Mouse (Mus musculus) splenic B cell, adult 2 months (primary cell): ENCODE results near the gene Smagp.

Experiments used
- DNase-seq: peaks from one replicate; pipeline ENCODE4 v3.0.0-alpha.2; 2011; ENCODE audit warnings: low read depth, low spot score
- H3K27me3 ChIP-seq: 2 replicates; pipeline ENCODE4 v1.6.1; 2012; ENCODE audit warnings: mild to moderate bottlenecking, low read length, moderate library complexity, mixed read lengths; ENCODE audit not compliant: control insufficient read depth, poor library complexity, insufficient read depth, severe bottlenecking
- H3K36me3 ChIP-seq: 2 replicates; pipeline ENCODE4 v1.6.1; 2012; ENCODE audit warnings: mild to moderate bottlenecking, low read length, moderate library complexity, mixed read lengths; ENCODE audit not compliant: control insufficient read depth, poor library complexity, insufficient read depth, severe bottlenecking

The Smagp gene

DNA sequence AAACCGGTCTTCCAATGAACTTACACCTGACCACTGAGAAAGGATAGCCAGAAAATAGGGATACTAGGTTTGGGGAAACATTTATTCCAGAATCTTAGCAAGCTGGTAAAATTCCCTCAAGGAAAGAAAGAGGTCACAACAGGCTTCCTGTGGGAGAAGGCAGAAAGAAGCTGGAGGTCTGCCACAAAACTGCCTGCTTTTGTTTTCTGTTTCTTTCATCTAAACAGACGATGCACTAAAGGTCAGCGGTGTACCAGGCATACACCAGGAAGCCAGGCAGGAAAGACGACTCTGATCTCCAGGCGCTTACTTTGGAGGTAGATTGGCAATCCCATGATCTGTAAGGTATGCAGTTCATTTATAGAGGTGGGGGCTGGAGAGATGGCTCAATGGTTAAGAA is 34.1 kb upstream of the Smagp start:
- Histone ChIP-seq H3K27me3 (no peaks in the 10 kb centered on the region), H3K36me3 (no peaks in the 10 kb centered on the region)
- no peak for DNase-seq

DNA sequence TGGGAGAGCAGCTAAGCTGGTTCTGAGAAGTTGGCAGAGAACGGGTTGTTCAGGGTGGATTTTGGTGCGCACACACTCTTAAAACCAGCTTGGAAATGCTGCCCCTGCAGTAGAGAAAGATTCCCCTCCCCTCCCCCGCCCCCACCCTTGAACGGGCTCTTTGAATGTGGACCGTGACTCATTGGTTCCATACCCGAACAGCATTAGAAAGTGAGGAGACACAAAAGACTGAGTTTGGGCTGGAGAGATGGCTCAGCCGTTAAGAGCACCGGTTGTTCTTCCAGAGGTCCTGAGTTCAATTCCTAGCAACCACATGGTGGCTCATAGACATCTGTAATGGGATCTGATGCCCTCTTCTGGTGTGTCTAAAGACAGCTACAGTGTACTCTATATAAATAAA is 33.3 kb upstream of the Smagp start:
- Histone ChIP-seq H3K36me3 (no peaks in the 10 kb centered on the region), H3K27me3 (no peaks in the 10 kb centered on the region)
- DNase-seq: peak; percentile 42

DNA sequence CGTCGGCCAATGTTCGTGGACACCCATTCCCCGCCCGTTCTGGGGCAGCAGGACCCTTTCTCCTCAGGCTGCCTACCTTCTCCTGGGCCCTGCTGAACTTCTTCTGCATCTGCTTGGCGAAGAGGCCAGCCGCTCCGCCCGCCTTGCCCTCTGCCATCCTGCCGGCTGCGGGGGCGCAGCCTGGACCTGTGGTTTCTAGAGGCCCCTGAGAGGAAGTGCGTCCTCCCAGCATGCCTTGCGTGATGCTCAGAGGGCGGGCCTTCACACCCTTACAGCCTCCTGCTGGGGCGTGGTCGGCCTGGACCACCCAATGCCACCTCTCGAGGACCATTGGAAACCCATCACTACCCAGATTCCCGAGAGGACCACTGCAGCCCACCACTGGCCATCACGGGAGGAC is 32.6 kb upstream of the Smagp start, which contains the start of gene Bin2:
Gene Bin2, minus strand, starts transcription at position 217 of the 400 bp plus-strand sequence.
- no peaks in the 10 kb centered on the region for H3K27me3 ChIP-seq
- H3K36me3 ChIP-seq: no peaks in the 10 kb centered on the region
- DNase-seq: peak; percentile 88

DNA sequence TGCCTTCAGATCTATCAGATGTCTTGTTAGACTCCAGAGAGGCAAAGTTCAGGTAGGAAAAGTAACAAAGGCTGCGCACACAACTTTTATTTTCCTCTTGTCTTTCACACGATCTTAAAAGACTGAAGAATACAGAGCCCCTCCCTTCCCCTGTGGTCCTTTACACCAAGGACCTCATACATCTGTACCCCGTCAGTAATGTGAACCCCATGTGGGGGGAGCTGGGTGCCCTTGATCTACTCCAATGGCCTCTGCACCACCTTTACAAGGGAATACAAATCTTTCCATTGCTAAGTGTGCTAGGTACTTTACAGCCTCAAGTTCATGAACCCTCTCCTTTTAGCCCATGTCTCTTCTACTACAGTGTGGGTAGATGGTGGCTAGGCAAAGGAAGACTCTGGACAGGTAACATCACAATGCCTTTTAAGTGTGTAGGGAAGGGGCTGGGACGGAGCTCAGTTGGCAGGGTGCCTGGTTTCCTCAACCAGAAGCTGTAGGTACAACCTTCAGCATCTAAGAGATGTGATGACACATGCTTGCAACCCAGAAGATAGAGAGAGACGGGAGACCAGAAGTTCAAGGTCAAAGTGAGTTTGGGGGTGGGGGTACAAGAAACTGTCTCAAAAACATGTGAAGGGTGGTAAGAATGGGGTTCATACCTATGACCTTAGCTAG is 31.3 kb upstream of the Smagp start:
- Histone ChIP-seq H3K27me3 (no peaks in the 10 kb centered on the region), H3K36me3 (no peaks in the 10 kb centered on the region)
- no peak for DNase-seq

DNA sequence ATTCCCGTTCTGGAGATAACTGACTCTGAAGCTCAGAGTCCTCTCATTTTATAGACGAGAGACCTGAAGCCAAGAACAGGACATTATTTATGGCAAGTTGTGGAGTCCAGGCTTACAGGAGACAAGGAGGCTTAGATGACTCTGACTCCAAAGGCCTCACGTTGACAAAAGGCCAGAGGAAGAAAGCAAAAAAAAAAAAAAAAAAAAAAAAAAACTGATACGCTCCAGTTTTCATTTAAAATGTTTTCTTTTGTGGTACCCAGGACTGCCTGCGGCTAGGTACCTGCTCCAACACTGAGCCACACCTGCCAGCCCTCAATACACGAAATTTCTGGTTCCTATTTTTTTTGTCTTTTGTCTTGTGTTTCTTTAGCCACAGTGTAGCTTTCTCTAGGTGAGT is 30.7 kb upstream of the Smagp start:
- H3K36me3 ChIP-seq: no peaks in the 10 kb centered on the region
- H3K27me3 ChIP-seq: no peaks in the 10 kb centered on the region
- no peak for DNase-seq

DNA sequence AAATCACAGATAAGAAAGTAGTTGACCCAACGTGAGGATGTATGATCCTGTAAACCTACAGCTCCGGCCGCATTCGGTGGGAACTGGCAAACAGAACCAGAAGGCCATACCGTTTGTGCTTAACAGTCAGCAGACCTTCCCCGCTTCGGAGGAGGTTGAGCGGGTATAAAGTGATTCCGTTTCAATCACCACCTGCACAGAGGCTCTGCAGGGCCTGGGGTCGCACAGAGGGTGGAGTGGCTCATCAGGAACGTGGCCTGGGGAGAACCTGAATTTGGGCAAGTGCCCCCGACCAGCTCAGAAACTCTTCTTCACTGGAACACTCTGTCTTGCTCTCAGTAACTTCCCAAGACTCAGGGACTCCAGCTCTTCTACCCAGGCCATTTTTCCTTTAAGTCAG is 30.1 kb upstream of the Smagp start:
- H3K36me3 ChIP-seq: no peaks in the 10 kb centered on the region; the same call in 1 of the 2 replicates
- H3K27me3 ChIP-seq: no peaks in the 10 kb centered on the region
- DNase-seq: no peak

DNA sequence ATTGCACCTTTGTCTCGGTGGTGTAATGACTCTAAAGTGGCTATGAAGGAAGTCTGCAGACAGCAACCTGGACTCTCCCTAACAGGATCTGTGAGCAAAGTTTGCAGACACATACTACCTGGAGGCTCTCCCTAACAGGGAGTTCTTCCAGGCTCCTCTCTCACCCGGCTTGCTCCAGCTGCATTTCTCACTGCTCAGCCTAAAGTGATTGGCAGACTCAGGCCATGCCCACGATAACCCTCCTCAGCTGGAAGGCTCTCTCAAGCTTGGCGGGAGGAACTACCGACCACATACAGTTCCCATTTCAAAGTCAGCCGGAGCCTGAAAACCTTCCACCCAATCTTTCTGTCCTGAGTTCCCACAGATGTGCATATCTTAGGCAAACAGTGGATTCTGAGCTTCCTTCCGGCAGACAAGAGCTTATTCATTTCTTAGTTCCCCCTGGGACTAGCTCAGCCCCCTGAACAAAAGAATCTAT is 29.5 kb upstream of the Smagp start:
- Histone ChIP-seq H3K36me3 (no peaks in the 10 kb centered on the region; the same call in 1 of the 2 replicates), H3K27me3 (no peaks in the 10 kb centered on the region)
- DNase-seq: no peak

DNA sequence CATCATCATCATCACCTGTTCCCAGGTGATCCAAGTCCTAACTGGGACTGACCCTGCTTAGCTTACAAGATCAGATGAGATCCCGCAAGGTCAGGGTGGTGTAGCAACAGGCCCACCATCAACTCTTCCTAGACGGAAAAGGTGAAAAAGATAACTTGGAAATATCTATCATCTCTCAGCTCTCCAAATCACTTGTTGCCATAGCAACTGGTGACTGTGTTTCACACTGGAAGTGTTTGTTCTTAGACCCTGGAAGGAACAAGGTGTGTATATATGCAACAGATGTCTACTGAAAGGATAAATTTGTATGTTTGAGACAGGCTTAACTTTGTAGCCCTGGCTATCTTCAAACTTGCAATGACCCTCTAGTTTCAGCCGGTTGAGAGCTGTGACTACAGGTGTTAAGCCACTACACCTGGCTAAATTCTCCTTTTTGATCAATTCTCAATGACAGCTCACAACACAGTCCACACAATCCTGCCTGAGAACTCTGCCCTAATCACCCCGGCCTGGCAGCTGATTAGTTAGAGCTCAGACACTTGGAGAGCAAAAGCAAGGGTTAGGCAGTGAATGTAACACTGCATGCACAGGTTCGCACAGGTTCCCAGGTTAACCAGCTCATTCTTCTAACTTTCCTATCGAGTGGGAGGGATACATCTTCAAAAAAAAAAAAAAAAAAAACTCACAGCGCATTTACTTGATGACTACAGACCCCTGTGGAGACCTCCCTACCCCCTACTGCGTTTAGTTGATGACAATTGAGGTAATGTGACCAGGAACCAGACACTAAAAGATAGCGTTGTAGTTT is 28.9 kb upstream of the Smagp start:
- H3K36me3 ChIP-seq: peaks cover 3% of the 10 kb centered on the region; the same call in 1 of the 2 replicates

DNA sequence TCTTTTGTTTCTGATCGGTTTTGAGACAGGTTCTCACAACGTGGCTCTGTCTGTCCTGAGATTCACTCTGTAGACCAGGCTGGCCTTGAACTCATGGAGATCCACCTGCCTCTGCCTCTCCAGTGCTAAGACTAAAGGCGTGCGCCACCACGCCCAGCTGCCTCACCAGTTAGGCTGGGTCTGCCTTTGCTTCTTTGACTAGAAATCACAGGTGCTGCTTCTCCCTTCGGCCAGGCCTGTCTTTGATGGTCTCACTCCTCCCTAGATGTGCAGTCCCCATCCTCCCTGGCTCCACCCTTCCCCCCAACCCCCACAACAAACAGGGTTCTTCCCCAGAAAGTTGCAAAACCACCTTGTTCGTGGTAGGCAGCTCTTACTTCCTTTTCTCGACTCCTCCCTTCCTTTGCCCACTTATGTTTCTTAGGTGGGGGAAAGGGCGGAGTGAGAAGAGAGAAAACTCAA is 28.1 kb upstream of the Smagp start:
- Histone ChIP-seq H3K27me3 (no peaks in the 10 kb centered on the region), H3K36me3 (peaks cover 3% of the 10 kb centered on the region; the same call in 1 of the 2 replicates)
- peak; percentile 91 for DNase-seq

More for the DNA sequence above, 28.9 kb upstream of the Smagp start:
- peak; percentile 54 for DNase-seq
- no peaks in the 10 kb centered on the region for H3K27me3 ChIP-seq

DNA sequence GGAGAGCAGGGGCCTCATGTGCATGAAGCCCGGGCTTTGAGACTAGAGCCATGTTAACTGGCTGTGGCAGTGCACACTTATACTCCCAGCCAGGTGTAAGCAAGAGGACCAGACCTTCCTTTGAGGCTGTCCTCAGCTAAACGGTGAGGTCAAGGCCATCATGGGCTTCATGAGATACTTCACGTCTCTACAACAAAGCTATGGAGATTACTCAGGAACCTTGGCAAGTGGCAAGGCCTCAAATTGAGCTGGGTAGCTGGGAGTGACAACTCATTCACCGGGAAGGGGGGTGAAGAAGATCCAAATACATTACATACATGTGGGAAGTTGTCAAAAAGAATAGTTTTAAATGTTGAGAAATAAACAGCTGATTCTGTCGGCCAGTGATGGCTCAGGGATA is 24.1 kb upstream of the Smagp start:
- DNase-seq: no peak
- no peaks in the 10 kb centered on the region for H3K27me3 ChIP-seq
- H3K36me3 ChIP-seq: peaks cover 15% of the 10 kb centered on the region

DNA sequence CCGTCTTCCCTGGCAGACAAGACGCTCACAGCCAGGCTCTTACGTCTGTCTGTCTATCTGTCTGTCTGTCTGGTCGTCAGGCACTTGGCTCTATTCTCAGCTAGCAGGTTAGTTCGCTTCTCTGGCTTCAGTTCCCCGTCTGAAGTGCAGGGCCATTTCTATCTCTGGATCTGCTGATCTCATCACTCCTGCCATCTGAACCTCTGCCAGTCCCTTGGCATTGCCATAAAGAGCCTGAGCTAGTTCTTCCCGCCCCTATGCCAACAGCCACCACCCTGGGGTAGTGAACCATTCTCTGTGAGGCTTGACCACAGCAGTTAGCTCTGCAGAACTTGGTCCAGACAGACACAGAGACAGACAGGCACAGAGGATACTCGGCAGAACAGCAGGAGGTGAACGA is 23.6 kb upstream of the Smagp start:
- no peak for DNase-seq
- Histone ChIP-seq H3K27me3 (no peaks in the 10 kb centered on the region), H3K36me3 (peaks cover 15% of the 10 kb centered on the region)

DNA sequence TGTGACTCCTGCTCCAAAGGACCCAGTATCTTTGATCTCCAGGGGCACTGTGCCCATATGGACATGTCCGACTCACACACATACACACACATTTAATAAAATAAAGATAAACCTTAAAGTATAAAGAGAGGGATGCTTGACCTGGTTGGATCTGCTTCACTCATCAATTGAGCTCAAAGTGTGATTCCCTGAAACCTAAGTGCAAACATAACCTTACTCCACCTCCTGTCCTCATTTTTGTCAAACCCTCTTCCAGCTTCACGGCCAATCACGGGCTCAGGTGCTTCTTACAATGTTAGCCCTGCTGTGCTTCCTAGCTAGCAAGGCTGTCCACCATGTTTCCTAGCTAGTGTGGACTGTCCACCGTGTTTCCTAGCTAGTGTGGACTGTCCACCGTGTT is 18.5 kb upstream of the Smagp start:
- no peaks in the 10 kb centered on the region for H3K27me3 ChIP-seq
- no peak for DNase-seq
- peaks cover 27% of the 10 kb centered on the region for H3K36me3 ChIP-seq

DNA sequence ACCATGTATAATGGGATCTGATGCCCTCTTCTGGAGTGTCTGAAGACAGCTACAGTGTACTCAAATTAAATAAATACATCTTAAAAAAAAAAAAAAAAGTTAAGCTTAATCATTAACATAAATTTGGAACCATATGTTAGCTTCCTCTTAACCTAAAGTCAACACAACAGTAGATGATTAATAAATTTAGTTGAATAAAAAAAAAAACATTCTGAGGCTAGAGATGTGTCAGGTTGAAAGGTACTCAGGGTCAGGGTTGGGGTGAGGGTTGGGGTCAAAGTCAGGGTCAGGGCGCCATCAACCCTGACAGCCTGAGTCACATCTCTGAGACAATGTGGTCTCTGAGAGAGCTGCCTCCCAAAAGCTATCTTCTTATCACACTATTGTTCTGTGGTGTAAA is 17.5 kb upstream of the Smagp start:
- no peak for DNase-seq
- H3K36me3 ChIP-seq: peaks cover 28% of the 10 kb centered on the region

DNA sequence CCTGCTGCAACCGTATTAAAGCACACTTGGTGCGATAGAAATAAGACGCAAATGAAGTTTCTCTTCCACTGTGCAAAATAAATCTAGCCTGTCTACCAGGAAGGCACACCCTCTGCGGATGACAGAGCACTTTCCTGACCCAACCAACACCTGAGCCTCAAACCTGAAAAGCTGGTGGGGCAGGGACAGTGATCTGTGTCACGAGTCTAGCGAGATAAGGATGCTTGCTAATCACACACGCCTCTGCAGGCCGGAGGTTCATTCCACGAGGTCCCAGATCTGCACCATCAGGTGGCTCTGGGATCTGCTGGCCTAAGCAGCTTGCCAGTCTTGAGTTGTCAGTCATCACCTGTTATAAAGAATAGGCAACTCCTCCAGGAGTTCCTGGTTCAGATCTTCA is 14.9 kb upstream of the Smagp start:
- Histone ChIP-seq H3K36me3 (peaks cover 26% of the 10 kb centered on the region), H3K27me3 (no peaks in the 10 kb centered on the region)
- no peak for DNase-seq

More for the DNA sequence above, 17.5 kb upstream of the Smagp start:
- no peaks in the 10 kb centered on the region for H3K27me3 ChIP-seq

DNA sequence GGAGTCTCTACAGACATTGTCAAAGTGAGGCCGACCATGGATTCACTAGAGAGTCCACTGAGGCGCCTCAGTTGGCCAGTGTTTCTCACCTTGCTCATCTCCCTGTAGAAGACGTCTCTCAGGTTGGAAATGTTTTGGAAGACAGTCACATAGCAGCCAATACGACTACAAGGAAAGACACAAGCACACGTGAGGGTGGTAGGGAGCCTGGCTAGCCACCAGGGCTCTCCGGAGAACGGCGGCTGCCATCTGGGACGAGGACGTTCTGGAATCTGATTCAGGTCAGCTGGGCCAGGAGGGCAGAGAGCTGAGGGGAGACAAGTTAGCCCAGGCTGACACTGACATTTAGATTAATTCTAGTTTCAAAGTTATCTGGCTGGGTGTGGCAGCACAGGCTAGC is 13.4 kb upstream of the Smagp start:
- Histone ChIP-seq H3K36me3 (peaks cover 24% of the 10 kb centered on the region), H3K27me3 (no peaks in the 10 kb centered on the region)
- DNase-seq: no peak
